Mouse (Mus musculus) mesoderm, embryonic 11.5 days (tissue): ENCODE measurements around the gene Sinhcaf.

Source experiments
- DNase-seq: peaks from one replicate; pipeline ENCODE4 v3.0.0-alpha.2; 2012; ENCODE audit warnings: low read depth, low spot score

The Sinhcaf gene

GRCm38 (mm10) chr6:148873911-148874310 is 72.4 kb downstream of the Sinhcaf start:
- DNase-seq: no peak
